Mouse (Mus musculus) yolk sac, embryonic 10.5 days (tissue): ENCODE results near the gene Snai3.

ENCODE experiments used
- DNase-seq: peaks from one replicate; pipeline ENCODE4 v3.0.0-alpha.2; 2017; ENCODE audit warnings: low spot score

The Snai3 gene

DNA sequence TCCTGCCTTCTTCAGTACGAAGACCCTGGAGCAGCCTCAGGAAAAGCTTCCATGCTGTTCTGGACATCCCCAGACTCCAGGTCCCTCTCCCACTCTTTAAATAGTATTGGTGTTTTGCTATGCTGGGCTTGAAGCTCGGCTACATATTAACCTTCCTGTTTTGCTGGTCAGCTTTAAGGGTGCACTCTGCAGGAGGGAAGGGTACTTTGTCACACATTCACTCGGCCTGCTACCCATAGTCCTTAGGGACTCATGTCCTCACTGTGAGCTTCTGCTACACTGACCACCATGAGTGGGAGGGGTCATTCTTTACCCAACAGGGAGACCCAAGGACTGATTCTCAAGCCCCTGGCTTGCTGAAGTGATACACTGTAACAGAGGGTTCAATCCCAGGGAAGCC is 29.9 kb downstream of the Snai3 start:
- peak; percentile 72 for DNase-seq

GRCm38 (mm10) chr8:122430058-122430636 is 30.4 kb downstream of the Snai3 start:
- DNase-seq = no peak

GRCm38 (mm10) chr8:122428163-122428562 is 32.4 kb downstream of the Snai3 start:
- no peak for DNase-seq

DNA sequence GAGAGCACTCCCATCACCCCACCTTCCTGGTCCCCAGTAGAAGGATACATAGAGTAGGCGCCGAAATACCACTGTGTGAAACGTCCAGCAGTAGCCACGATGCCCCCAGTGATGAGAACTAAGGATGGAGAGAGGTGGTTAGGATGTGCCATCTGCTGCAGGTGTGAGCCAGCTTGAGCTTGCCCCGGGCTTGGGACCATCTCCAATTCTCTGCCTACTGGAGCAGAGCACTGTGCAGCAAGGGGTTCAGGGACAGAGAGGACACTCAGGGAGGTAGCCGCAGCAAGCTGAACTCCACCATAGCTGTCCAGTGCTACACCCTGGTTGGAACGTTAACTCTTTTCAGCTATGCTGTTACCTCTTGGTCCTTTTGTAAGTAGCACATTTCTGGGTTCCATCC is 32.9 kb downstream of the Snai3 start:
- DNase-seq = no peak

GRCm38 (mm10) chr8:122426145-122426544 is 34.4 kb downstream of the Snai3 start:
- DNase-seq = no peak

- no peak for DNase-seq
Observed at GRCm38 (mm10) chr8:122423659-122424058, 36.9 kb downstream of the Snai3 start.

- no peak for DNase-seq
Observed at GRCm38 (mm10) chr8:122423217-122423616, 37.3 kb downstream of the Snai3 start.

DNA sequence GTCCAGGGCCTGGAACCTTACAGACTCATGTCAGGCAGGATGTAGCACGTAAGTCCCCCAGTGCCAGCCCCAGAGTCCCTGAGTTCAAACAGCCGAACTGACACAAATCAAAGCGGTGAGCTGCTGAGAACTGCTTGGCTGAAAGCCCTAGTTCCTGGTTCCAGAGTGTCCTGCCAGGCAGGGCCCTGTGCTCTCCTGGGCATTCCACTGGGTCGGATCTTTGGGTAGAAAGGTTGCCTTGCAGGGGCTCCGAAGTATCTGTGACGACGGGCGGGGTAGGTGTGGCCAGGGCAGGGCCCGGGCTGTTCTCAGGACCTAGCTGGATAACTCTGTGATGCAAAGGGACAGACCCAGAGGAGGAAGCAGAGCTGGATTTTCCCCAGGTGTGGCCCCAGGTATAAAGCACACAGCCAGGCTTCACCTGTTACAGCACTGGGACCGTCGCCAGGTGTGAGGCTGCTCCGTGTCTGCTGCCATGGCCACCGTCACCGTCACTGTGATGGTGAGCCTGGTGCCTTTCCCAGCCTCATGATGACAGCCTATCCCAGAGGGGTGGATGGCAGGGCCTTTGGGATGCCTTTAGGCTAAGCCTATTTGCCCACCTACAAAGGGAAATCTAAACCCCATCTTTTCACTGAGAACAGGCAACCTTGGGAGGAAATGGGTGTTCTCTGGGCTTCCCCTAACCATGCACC is 39.0 kb downstream of the Snai3 start, which contains the start of gene Il17c:
Il17c (plus strand) TSS at position 645 of the 695 bp plus-strand sequence.
- no peak for DNase-seq

GRCm38 (mm10) chr8:122419881-122420555 is 40.5 kb downstream of the Snai3 start:
- no peak for DNase-seq

GRCm38 (mm10) chr8:122415554-122415953 is 45.0 kb downstream of the Snai3 start:
- DNase-seq = no peak

GRCm38 (mm10) chr8:122414311-122414710 is 46.2 kb downstream of the Snai3 start:
- no peak for DNase-seq

DNA sequence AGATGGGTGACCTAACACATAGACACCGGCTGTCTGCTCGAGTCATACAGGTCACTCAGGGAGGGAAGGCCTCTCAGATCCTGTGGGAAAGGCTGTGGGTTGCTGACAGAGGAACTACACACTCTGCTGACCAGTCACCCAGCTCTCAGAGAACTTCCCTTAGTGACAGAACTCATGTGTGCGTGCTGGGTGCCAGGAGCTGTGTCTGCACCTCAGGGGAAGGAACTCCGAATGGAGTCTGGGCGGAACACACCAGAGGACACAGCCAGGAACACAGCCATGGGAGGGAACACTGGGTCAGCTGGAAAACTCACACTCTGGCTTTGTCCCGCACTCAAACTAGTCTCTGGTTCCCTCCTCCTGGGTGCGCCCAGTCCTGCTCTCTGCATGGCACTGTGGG is 52.9 kb downstream of the Snai3 start:
- DNase-seq = no peak

- DNase-seq = peak; percentile 78
Observed at GRCm38 (mm10) chr8:122405146-122405805, 55.3 kb downstream of the Snai3 start.
